Mouse (Mus musculus): Measurements from ENCODE around the gene Cobl.

Cobl gene

DNA sequence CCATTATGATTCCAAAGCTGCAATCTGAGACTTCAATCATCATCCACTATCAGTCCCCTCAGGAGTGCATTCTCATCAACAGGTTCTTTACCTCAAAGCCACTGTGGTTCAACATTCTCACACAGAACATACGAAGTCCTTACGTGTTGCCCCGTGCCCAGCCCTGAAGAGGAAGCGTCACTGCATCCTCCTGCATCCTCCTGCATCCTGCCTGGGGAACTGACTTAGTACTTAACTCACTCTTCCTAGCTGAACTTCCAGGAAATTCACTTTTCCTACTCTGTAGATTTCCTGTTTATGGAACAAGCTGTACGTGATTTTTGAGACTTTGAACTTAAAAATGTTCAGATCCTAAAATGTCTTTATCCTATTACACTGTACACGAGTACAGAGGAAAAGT lies 153.3 kb downstream of the Cobl start:
- DNase-seq (ENCODE audit: low spot score in 2 of 2), result no peak

DNA sequence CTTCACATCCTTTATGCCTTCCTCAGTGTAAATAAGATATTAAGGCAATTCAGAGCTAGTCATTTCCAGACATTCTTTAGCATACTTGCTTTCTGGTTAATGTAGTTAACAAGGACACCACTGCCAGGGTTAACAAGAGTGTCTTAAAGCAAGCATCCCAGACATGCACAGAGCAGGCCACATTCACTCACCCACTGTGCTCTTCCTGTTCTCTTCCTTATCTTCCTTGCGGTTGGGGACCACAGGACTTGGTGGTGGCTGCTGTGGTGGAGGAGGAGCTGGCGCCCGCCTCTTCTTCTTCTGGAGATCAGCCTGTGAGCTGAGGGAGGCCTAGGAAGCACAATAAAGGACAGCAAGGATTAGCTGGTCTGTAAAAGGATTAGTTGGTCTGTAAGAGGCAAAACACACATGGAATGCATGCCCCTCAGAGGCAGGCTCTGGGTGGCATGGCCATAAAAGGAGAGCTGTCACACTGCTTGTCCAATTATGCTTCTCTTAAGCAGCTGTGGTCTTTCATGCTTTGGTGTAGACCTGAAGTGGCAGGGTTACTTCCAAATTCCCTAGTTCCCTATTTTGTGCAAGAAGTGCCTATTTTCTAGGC lies 155.2 kb downstream of the Cobl start:
- DNase-seq (ENCODE audit: low spot score in 2 of 2), result no peak

DNA sequence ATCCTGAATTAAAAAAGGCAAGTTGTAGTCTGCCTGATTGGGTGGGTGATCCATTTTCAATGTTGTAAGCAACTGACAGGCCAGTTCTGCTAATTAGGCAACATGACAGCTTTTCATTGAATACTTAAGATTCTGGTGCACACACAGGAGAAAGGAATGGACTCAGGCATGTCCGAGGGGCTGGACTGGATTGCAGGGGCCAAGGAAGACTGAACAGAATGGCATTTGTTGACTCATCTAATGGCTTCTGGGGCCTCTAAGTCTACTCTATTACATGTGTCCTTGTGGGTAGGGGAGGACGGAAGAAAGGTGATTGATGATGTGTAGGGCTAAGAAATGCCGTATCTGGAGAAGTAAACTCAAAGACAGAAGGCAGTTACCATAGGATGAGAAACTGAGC lies 159.9 kb downstream of the Cobl start:
- DNase-seq (ENCODE audit: low spot score in 2 of 2), result no peak

DNA sequence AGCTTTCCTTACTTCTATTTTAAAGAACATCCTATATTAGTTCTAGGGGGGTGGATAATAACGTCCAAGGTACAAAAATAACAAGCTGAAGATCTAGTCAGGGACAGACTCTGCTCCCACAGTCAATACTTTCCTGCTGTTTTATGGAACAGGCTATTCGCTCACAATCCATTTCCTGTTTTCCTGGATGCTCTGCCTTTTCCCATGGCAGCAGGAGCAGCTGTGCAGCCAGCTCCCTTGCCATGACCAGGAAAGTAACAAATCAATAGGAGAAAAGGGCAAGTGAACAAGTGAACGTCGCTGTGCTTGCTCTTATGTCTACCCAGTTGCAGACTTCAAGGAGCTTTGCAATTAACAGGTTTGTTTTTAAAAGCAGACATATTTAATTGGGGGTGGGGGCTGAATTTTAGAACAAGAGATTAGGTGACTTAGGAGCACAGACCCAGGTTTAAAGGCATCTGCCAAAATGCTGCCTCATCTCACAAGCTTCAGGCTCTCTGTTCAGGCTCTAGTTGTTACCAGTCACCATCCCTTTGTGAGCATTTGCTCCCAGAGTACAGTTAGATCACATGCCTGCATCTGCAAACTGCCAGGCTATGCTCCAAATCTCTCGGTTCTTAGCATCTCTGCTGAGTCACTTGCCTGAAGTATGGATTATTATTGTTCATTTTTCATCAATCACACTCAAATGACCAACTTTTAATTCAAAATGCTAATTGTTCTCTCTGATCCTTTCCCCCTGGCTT lies 164.9 kb downstream of the Cobl start:
- DNase-seq (ENCODE audit: low spot score in 2 of 2), result no peak

DNA sequence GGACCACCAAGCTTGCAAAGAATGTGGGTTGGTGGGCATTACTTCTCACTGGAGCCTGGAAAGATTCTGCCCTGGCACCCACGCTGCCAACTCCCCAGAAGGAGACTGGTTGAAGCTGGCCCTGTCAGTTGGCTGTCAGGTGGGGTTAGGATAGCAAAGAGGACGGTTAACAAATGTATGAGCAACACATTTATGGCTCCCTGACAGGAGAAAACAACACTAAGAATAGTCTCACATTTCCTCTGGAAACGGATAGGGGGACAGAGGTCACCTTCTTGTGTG lies 173.2 kb downstream of the Cobl start:
- DNase-seq (ENCODE audit: low spot score in 2 of 2), result no peak

DNA sequence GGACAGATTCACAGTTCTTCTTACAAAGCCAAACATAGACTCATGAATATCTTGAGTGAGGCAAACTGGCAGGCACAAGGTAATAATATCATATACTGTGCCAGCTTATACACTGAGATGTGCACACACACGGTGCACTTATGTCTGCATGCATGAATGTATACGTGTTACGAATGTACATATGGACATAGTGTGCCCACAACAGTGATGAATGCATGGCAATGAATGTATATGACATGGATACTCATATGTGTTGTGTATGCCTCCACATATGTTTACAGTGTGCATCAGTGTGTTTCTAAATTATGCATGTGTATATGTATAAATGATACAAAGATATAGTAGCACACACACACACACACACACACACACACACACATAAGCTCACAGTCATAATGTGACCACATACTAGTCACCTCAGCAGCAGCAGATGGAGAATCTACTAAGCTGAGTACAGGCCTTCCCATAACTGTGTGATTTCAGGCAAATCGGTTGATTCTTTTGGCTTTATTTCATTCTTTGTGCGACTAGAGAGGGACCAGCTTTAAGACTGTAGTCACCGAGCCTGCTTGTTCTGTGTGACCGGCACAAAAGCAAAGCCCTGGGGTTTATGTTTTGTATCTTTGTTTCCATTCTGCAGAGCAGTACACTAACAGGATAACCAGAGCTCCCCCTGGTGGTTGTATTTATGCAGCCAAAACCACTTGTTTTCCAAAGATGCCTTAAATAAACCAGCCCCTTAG lies 173.7 kb downstream of the Cobl start:
- DNase-seq (ENCODE audit: low spot score in 2 of 2), result peak; percentile 75 to 81

GRCm38 (mm10) chr11:12285319-12286021 lies 179.3 kb downstream of the Cobl start:
- DNase-seq (ENCODE audit: low spot score in 2 of 2), result no peak

GRCm38 (mm10) chr11:12280711-12281110 lies 184.0 kb downstream of the Cobl start:
- no peak for DNase-seq (ENCODE audit: low spot score in 2 of 2)

DNA sequence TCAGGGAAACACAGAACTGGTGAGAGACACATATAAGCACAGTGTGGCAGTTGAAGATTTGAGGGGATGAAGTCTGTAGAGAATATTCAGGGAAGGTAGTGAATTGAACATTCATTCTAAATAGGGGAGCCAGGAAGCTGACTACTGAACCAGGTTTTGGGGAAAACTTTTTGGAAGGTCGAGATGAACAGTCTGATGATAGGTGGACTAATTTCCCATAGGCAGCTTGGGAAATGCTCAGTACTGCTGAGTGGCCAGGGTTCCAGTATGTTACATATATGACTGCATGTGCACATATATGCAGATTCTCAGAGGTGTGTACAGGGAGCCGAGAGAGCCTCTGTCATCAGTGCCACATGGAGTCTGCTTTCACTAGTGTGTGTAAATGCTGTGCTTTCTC lies 190.5 kb downstream of the Cobl start:
- DNase-seq (ENCODE audit: low spot score in 2 of 2), result no peak

DNA sequence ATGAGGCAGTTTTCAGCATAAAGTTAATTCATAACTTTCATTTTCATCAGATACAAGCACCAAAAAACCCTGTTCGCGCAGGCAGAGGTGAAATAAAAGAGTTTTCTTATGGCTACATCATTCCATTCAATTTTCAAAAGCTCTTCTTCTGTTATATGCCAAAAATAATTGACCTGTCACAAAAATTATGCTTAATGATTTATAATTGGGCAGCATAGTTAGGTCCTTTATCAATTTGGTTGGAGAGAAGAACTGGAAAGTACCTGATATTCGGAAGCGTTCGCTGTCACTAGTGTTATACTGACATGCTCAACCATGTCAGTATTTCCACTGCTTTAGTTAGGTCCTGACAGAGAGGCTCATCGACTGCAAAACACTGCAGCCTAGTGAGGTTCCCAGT lies 191.0 kb downstream of the Cobl start:
- DNase-seq (ENCODE audit: low spot score in 2 of 2), result no peak

- no peak for DNase-seq (ENCODE audit: low spot score in 2 of 2)
Observed at GRCm38 (mm10) chr11:12258411-12258810, 206.3 kb downstream of the Cobl start.

DNA sequence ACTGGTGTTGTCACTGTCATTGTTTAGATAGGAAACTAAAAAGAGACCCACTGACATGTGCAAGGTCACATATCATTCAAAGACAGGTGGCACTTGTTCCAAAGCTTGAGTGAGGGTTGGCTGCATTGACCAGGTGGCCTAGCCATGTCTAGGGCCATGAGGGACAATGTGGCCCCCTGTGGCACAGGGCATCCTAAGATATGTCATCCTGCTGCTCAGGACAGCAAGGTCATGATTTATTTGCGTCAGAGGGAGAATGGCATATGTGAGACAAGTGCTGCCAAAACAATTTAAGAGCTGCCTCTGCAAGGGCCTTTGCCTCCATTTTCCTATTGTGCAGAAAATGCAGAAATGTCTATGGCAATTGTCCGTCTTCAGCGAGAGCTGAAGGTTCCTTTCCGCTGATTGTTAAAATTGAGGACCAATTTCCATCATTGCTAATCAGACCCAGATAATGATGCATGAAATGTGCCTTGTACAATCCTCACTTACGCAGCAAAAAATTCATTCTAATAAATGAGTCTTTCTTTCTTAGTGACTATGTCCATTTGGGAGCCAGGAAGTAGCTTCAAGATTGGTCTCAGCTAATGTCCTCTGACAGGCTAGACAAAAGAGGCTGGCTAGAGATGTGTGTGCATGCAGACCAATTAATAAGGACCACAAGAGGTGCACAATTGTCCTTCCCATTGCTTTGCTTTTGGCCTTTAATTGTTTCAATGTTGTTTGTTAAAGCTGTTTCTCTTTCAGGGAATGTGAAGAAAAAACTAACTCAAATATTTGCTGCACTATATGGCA lies 207.2 kb downstream of the Cobl start:
- DNase-seq (ENCODE audit: low spot score in 2 of 2), result no peak

DNA sequence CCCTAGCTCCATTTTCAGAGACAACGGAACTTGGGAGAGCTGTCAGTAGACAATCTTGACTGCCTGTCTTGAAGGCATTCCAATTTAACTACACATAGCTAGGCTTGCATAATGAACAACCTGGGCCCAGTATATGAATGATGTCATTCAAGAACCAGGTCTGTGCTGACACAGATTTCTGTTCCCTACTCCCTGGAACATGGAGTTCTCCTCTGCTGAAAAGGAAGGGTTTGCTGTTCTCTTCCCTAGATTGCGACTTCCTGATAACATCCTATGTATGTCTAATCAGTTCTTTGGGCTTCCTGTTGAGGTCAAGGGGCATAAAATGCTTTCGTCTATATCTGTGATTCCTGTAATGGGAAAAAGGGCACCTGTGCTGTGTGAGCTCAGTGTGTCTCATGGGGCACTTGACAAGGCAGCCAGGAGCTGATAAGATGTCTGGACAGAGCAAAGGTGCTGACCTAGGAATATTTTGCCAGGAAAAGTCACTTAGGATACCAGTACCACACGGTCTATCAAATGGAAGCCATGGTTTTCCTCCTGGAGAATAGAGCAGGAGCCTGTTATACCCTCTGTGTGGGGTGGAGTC lies 219.3 kb downstream of the Cobl start:
- no peak for DNase-seq (ENCODE audit: low spot score in 2 of 2)

DNA sequence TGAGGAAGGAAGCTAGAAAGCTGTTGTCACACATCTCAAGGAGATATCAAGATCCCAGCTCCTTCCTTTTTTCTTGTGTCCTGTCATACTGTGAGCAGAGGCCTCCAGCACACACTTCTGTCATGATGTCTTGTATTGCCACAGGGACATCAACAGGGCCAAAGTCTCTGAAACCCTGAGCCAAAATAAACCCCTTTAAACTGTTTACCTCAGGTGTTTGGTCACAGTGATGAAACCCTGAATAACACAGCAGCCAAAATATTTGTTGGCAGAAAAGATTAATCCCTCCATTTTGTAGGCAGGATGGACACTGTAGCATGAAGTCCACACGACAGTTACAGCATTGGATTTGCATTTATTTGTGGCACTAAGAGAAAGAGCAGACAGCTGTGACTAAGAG lies 228.4 kb downstream of the Cobl start:
- DNase-seq (ENCODE audit: low spot score in 2 of 2), result no peak

- DNase-seq (ENCODE audit: low spot score in 2 of 2), result no peak
Observed at GRCm38 (mm10) chr11:12234876-12235275, 229.9 kb downstream of the Cobl start.

DNA sequence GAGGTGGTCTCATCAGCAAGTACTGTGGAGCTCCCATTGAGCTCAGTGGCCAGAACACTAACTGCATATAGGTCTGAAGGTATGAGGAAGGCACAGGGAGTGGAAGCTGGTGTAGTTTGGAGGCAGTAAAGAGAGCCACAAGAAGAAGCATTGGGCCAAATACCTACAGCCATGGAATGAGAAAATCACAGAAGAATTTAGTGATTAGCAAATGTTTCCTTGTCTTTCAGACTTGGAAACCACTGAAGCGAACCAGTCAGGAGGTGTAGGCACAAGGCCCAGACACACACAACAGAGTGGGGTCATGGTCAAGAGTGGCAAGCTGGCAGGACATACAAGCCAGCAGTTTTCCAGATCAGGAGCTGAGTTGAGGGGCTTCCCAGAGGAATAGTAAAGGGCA lies 230.6 kb downstream of the Cobl start:
- no peak for DNase-seq (ENCODE audit: low spot score in 2 of 2)

DNA sequence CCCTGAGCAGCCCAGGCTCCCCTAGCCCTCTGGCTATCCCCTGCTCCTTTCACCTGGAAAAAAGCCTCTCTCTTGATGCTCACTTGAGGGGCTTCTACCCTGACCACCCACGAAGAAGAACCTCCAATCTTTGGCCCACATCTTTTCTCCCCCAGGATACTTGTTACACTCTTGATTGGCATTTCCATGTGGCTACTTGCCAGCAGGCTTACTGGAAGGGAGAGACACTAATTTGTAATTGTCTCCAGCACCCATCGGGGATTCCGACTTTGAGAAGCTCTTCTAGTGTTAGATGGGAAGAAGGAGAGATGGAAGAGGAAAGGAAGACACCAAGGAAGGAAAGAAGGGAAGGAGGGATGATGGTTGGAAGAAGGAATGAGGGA lies 232.0 kb downstream of the Cobl start:
- peak in 1 of 2 experiments; percentile 36 for DNase-seq (ENCODE audit: low spot score in 2 of 2)

DNA sequence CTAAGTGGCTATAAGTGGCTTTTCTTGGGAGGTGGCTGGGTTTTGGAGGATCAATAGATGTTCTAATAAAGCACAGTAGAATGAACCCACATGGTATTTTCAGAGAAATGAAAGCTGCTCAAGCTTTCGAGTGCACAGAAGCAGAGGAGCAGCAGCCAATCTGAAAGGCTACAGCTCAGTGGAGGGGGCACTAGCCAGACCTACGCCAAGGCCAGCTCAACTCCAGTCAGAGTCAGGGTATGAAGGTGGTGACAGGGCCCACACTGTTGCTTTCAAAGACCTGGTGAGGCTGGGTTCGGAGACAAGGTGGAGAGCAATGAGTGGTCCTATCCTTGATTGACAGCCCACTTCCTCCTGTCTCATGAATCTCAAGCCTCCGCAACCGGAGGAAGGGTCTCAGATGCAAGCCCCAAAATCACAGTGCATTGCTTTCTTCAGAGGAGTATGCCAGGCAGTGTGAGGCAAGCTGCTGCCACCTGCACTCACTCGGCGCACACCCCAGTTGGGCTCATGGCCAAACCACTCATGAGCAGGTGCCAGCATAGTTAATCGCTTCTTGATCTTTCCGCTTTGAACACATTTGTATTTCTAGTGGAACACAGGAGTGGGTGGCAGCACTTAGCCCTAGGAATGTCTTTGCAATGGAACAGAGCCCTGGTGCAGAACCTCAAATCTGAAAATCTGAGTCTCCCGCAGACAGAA lies 232.6 kb downstream of the Cobl start:
- DNase-seq (ENCODE audit: low spot score in 2 of 2), result peak; percentile 79

DNA sequence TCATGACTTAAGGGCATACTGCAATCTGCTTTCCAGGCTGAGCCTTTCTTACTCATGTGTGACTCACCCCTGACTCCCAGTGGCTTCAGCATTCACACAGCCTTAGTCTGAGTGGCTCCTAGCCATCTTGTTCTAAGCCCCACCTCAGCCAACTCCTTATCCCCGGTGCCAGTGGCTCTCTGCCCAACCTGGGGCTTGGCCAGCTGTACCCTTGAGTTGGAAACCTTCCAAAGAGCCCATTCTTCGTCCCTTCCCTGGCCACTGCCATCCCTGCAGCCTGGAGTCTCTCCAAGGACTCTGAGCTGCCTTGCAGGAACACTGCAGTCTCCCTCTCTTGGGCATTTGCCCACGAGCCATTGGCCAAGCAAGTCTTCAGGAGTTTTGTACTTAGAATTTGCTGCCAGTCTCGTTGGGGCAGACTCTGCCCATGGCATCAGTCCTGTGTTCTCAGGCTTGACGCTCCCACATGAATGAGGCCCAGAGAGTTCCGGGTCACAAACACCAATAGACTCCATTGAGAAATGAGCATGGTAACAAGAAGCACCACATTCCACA lies 233.2 kb downstream of the Cobl start:
- DNase-seq (ENCODE audit: low spot score in 2 of 2), result peak; percentile 90 to 92

- DNase-seq (ENCODE audit: low spot score in 2 of 2), result peak in 1 of 2 experiments; percentile 32
Observed at GRCm38 (mm10) chr11:12229411-12229810, 235.3 kb downstream of the Cobl start.
